Mouse (Mus musculus): ENCODE measurements around the gene Sppl3. TPM values are rescaled to one million over a fixed set of nuclear protein-coding genes. Genes with fewer than 3 reads are reported as not detected.

Gene Sppl3
- polyA plus RNA-seq, 1 experiment from 2014 or later: 11.5 TPM

DNA sequence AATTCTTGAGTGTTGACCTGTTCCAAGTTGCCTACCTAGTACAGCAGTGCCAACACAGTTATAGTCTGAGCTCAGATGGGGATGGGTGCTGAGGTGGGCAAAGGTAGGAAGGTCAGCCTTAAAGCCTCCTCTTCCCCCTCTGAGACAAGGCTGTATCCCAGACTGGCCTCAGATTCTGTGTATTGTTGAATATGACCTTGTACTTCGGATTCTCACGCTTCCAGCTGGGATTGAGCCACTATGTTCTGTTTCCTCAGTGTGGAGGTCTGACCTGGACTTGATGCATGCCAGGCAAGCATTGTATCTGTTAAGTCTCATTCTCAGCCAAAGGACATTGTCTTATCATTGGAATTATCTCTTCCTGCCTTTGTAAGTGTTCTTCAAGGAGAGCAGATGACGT is 16.2 kb downstream of the Sppl3 start:
- Histone ChIP-seq H3K4me1 (peaks cover 54% of the 10 kb centered on the region), H3K9me3 (no peaks in the 10 kb centered on the region), H3K27me3 (ENCODE audit: insufficient read depth, poor library complexity, severe bottlenecking) (no peaks in the 10 kb centered on the region), H3K36me3 (no peaks in the 10 kb centered on the region), H3K27ac (no peak overlapping the region; the same call in 1 of the 2 replicates), H3K4me3 (no peak overlapping the region)
- DNase-seq (ENCODE audit: low spot score): no peak
- WGBS: 45% methylated on average over 3 of the region's 3 CpGs

DNA sequence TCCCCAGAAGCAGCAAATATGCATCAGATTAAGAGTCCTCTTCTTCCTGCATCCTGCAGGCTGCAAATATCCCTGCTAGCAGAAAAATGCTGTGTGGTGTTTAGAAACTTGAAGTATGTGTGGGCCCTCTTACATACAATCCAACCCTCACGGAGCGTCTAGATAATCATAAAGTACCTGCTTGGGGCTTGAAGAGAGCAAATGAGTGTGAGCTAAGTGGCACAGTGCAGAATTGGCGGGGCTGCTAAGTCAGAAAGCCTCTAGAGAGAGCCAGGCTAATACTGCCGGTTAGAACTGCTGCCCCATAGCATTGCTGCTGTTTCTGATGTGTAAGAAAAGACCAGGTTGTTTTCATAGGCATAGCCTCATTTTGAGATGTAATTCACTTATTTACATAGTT is 18.0 kb downstream of the Sppl3 start:
- H3K4me1 ChIP-seq: peaks cover 67% of the 10 kb centered on the region
- no peak overlapping the region for H3K27ac ChIP-seq
- H3K36me3 ChIP-seq: no peaks in the 10 kb centered on the region
- no peak overlapping the region for H3K4me3 ChIP-seq
- DNase-seq (ENCODE audit: low spot score): no peak
- 71% methylated on average over 4 of the region's 4 CpGs for WGBS
- H3K9me3 ChIP-seq: no peaks in the 10 kb centered on the region
- no peaks in the 10 kb centered on the region for H3K27me3 ChIP-seq (ENCODE audit: insufficient read depth, poor library complexity, severe bottlenecking)

DNA sequence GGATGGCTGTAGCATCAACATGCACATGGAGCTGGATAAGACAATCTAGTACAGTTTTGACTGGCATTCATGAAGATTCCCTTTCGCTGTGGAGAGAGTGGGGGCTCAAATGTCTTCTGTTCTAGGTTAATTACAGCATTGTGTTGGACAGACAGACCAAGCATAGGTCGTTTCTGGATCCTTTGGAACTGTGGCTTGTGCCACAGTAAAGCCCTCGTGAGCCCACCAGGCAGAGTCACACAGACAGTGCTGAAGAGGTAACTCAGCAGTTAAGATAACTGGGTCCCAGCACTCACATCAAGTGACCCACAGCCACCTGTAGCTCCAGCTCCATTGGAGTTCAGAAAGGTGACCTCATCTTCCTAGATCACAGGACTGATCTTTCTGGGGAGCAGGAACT is 18.6 kb downstream of the Sppl3 start:
- no peaks in the 10 kb centered on the region for H3K36me3 ChIP-seq
- H3K27ac ChIP-seq: no peak overlapping the region
- no peak overlapping the region for H3K4me3 ChIP-seq
- whole genome bisulfite sequencing: 80% methylated on average over 3 of the region's 3 CpGs
- no peaks in the 10 kb centered on the region for H3K27me3 ChIP-seq (ENCODE audit: insufficient read depth, poor library complexity, severe bottlenecking)
- no peak for DNase-seq (ENCODE audit: low spot score)
- H3K4me1 ChIP-seq: peaks cover 66% of the 10 kb centered on the region
- H3K9me3 ChIP-seq: no peaks in the 10 kb centered on the region

DNA sequence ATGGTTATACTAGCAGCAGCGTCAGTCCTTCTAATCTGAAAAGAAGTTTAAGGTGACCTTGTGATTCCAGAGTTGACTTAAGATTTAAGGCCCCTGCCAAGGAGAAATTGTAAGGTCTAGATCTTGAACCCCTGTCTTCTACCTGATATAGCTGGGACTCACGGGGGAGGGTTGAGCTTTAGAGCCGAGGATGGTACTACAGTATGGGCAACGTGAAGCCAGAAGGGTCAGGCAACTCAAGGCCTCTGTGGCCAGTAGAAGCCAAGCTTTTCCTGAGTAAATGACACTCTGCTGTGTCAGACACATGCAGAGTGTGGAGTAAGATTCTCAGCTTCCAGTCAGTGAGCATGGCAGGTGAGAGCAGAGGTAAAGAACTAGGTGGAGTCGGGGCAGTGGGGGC is 20.6 kb downstream of the Sppl3 start:
- H3K27ac ChIP-seq: no peak overlapping the region
- H3K9me3 ChIP-seq: no peaks in the 10 kb centered on the region
- no peak for DNase-seq (ENCODE audit: low spot score)
- WGBS: 73% methylated on average over 5 of the region's 5 CpGs
- H3K27me3 ChIP-seq (ENCODE audit: insufficient read depth, poor library complexity, severe bottlenecking): no peaks in the 10 kb centered on the region
- H3K36me3 ChIP-seq: no peaks in the 10 kb centered on the region
- no peak overlapping the region for H3K4me3 ChIP-seq
- H3K4me1 ChIP-seq: peaks cover 65% of the 10 kb centered on the region

DNA sequence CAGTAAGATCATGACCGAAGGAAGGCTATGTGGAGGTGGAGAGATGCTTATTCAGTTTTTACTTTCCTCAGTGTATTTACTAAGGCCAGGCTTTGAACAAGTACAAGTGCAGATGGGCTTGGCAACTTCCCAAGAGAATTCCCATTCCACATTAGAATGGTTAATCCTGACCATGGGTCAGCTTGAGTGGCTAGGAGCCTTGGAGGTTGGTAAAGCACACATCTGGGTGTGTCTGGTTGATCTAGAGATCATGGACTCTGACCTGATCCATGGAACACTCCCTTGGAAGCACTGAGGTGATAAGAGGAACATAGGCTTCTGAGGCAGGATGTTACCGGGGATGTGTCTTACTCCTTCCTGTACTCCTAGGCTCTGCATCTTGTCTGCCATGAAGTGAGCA is 21.7 kb downstream of the Sppl3 start:
- no peak for DNase-seq (ENCODE audit: low spot score)
- Histone ChIP-seq H3K4me3 (no peak overlapping the region), H3K27ac (no peak overlapping the region), H3K36me3 (no peaks in the 10 kb centered on the region), H3K4me1 (peaks cover 57% of the 10 kb centered on the region), H3K9me3 (no peaks in the 10 kb centered on the region), H3K27me3 (ENCODE audit: insufficient read depth, poor library complexity, severe bottlenecking) (no peaks in the 10 kb centered on the region)
- 75% methylated on average over 2 of the region's 2 CpGs for WGBS

DNA sequence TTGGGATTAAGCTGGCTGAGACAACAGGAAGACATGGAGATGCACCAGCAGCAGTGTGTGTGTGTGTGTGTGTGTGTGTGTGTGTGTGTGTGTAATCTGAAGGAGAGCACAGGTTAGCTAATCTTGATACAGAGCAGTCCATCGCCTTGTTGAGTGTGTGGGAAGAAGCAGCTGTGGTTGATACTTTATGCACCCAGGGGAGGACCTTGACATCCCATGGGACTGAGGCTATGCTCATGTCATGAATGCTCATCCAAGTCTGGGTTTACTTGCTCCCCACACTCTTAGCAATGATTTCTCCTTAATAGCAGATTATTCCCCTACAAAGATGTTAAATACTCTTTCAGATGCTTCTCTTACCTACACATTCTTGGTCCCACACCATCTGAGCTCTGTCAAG is 24.3 kb downstream of the Sppl3 start:
- WGBS: 68% methylated on average over 1 of the region's 1 CpGs

DNA sequence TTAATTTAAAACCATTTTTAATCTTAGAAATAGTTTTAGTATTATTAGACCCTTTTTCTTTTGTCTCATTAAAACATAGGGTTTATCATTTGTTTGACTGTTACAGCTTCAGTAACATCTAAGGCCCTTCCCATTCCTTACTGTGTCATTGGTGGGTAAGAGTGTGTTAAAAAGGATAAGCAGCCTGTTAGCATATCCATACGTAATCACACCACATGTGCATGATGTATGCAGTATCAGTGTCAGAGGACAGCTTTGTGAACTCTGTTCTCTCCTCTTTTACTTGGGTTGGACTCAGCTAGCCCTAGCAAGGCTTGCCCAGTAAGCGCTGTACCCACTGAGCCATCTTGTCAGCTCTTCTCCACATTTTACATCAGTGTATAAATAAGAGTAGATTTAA is 26.2 kb downstream of the Sppl3 start:
- no peaks in the 10 kb centered on the region for H3K9me3 ChIP-seq
- no peak for DNase-seq (ENCODE audit: low spot score)
- H3K4me1 ChIP-seq: peaks cover 30% of the 10 kb centered on the region
- H3K36me3 ChIP-seq: no peaks in the 10 kb centered on the region
- H3K27ac ChIP-seq: no peak overlapping the region
- H3K27me3 ChIP-seq (ENCODE audit: insufficient read depth, poor library complexity, severe bottlenecking): no peaks in the 10 kb centered on the region
- H3K4me3 ChIP-seq: no peak overlapping the region
- WGBS: 90% methylated on average over 2 of the region's 2 CpGs

More for the DNA sequence above, 24.3 kb downstream of the Sppl3 start:
- Histone ChIP-seq H3K27me3 (ENCODE audit: insufficient read depth, poor library complexity, severe bottlenecking) (no peaks in the 10 kb centered on the region), H3K4me1 (peaks cover 42% of the 10 kb centered on the region), H3K27ac (no peak overlapping the region), H3K9me3 (no peaks in the 10 kb centered on the region), H3K36me3 (no peaks in the 10 kb centered on the region), H3K4me3 (no peak overlapping the region)
- DNase-seq (ENCODE audit: low spot score): no peak

DNA sequence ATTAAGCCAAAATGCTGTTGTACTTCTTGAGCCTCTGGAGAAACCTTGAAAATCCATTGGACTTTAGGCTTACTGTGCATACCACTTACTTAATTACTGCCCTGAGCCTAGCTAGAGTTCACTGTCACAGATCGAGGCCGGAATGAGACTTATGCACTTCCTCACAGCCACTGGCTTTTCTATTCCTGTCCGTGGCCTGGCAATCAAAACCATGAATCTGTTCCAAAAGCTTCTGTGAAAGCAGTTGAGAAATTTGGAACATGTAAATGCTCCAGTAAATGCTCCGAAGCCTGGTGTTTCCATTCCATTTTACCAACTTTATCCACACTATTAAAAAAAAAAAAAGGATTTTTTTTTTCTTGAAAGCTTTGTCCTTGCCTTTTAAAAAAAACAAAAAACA is 29.8 kb downstream of the Sppl3 start:
- Histone ChIP-seq H3K36me3 (0 out of 2 replicates have a peak, but pooled peaks cover 5% of the 10 kb centered on the region), H3K4me3 (no peak overlapping the region), H3K4me1 (peaks cover 16% of the 10 kb centered on the region), H3K27me3 (ENCODE audit: insufficient read depth, poor library complexity, severe bottlenecking) (no peaks in the 10 kb centered on the region), H3K27ac (no peak overlapping the region), H3K9me3 (no peaks in the 10 kb centered on the region)
- 85% methylated on average over 4 of the region's 4 CpGs for WGBS
- DNase-seq (ENCODE audit: low spot score): no peak

DNA sequence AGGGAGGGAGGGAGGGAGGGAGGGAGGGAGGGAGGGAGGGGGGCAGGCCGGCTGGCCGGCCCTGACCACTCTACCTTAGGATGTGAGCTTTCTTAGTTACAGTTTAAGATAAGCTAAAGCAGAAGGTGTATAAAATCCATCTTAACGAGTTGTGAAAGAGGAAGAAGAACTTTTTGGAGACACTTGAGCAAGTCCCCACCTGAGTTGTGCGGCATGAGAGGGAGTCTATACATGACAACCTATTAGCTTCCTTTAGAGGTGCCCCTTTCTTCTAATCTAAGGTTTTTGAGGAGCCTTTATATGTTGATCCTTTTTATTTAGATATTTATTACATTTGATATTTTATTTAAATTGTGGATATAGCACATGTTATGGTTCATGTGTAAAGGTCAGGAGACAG is 32.7 kb downstream of the Sppl3 start:
- H3K9me3 ChIP-seq: no peaks in the 10 kb centered on the region
- H3K27me3 ChIP-seq (ENCODE audit: insufficient read depth, poor library complexity, severe bottlenecking): no peaks in the 10 kb centered on the region
- no peak overlapping the region for H3K27ac ChIP-seq
- WGBS: 91% methylated on average over 4 of the region's 4 CpGs
- no peak overlapping the region for H3K4me3 ChIP-seq
- no peak for DNase-seq (ENCODE audit: low spot score)
- 0 out of 2 replicates have a peak, but pooled peaks cover 5% of the 10 kb centered on the region for H3K36me3 ChIP-seq
- H3K4me1 ChIP-seq: peaks cover 11% of the 10 kb centered on the region; the same call in 1 of the 2 replicates

DNA sequence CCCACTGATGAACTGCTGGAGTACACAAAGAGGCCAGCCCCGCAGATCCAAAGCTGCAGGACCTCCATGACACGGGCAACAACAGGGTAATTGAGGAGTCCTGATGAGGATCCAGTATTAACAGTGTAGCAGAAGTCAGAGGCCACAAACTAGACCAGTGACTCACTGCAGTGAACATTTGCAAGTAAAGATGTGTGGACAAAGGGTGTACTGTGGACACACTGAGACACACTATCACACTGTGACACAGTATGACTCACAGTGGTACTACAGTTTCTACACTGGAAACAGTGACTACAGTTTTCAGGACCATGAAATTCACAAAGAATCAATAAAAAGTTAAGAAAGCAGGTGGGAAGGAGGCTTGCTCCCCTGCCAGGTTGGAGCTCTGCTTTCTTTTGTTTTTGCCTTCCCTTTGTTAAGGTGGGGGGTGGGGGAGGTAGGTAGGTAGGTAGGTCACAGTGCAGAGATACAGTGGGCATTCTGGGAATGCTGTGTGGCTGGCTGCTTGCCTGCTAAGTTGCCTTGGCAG is 34.3 kb downstream of the Sppl3 start:
- no peak overlapping the region for H3K4me3 ChIP-seq
- WGBS: 84% methylated on average over 2 of the region's 2 CpGs
- no peaks in the 10 kb centered on the region for H3K9me3 ChIP-seq
- DNase-seq (ENCODE audit: low spot score): no peak
- peaks cover 21% of the 10 kb centered on the region for H3K4me1 ChIP-seq
- H3K36me3 ChIP-seq: 0 out of 2 replicates have a peak, but pooled peaks cover 5% of the 10 kb centered on the region
- no peaks in the 10 kb centered on the region for H3K27me3 ChIP-seq (ENCODE audit: insufficient read depth, poor library complexity, severe bottlenecking)
- no peak overlapping the region for H3K27ac ChIP-seq

DNA sequence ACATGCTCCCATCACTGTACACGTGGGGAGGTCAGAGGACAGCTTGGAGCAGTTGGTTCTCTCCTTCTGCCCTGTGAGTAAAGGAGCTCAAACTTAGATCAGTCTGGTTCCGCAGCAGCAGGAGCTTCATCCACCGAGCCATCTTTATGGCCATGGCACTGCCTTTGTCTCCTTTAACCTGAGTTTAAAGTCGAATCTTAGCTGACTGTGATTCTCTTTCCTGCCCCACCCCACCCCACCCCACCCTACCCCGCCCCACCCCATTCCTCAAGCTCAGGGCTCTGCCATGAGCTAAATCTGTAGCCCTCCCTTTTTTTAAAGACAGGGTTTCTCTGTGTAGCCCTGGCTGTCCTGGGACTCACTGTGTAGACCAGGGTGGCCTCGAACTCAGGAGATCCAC is 38.8 kb downstream of the Sppl3 start:
- Histone ChIP-seq H3K27ac (no peak overlapping the region), H3K4me3 (no peak overlapping the region), H3K27me3 (ENCODE audit: insufficient read depth, poor library complexity, severe bottlenecking) (no peaks in the 10 kb centered on the region), H3K36me3 (0 out of 2 replicates have a peak, but pooled peaks cover 5% of the 10 kb centered on the region), H3K4me1 (peaks cover 52% of the 10 kb centered on the region), H3K9me3 (no peaks in the 10 kb centered on the region)
- WGBS: 85% methylated on average over 6 of the region's 6 CpGs
- DNase-seq (ENCODE audit: low spot score): no peak

DNA sequence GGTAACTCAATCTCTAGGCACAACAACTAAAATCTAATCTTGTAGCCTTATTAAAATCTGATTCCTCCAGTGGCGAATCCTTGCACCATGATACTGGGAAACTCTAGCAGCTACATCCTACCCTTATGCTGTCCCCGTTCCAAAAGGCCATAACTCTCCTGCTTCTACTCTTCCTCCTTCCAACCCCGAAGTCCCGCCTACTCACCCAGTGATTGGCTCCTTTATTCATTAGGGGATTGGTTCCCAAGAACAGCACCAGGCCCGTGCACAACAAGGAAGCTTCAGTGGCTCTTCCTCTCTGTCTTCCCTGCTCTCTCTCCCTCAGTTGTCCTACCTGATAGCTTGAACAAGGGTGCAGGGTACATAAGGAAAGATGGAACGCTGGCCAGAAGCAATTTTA is 39.8 kb downstream of the Sppl3 start:
- no peaks in the 10 kb centered on the region for H3K9me3 ChIP-seq
- H3K4me1 ChIP-seq: peaks cover 53% of the 10 kb centered on the region
- WGBS: 86% methylated on average over 6 of the region's 6 CpGs
- no peak overlapping the region for H3K4me3 ChIP-seq
- H3K27me3 ChIP-seq (ENCODE audit: insufficient read depth, poor library complexity, severe bottlenecking): no peaks in the 10 kb centered on the region
- no peak overlapping the region for H3K27ac ChIP-seq
- H3K36me3 ChIP-seq: no peaks in the 10 kb centered on the region
- no peak for DNase-seq (ENCODE audit: low spot score)

DNA sequence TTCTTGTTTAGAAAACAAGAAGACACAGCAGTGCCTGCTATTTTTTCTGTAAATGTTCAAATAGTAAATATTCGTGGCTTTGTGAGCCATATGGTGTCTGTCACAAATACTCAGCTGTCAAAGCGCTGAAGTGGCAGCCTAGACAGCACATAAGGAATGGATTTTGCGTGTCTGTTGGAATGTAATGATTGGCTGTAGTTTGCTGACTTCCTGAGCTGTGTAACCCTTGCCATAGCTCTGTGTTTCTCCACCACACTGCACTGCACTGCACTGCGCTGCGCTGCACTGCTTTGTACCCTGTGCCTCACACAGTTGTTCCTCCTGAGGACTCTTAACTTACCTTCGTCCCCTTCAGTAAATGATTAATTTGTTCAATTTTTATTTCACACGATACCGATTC is 41.6 kb downstream of the Sppl3 start:
- Histone ChIP-seq H3K27ac (no peak overlapping the region), H3K4me3 (no peak overlapping the region), H3K36me3 (0 out of 2 replicates have a peak, but pooled peaks cover 3% of the 10 kb centered on the region), H3K4me1 (peaks cover 53% of the 10 kb centered on the region), H3K9me3 (no peaks in the 10 kb centered on the region), H3K27me3 (ENCODE audit: insufficient read depth, poor library complexity, severe bottlenecking) (no peaks in the 10 kb centered on the region)
- WGBS: 71% methylated on average over 8 of the region's 8 CpGs
- DNase-seq (ENCODE audit: low spot score): no peak

DNA sequence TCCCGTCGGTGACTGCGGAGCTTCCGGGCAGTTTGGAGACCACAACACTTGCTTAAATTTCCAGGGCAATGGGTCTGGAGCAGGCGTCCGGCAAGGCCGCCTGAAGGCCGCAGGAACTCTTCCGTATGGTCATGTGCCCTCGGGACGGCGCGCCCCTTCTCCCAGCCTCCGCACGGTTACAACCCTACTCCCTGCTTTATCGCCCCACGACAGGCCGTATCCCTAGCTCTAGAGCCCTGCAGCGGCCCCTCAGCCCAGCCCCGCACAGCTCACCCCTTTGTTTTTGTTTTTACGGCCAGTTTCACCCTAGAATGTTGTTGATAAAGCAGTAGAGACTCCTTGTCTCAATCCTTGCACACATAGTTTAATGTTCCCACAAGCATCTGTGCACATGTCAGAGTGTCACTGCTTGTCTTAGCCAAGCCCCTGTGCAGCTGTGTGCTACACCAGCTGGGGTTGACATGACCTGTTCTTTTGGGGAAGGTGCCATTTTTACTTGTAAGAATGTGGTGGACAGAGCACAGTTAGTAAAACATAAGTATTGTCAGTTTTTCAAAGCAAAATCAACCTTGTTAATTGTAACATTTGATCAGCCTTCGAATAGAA is 43.0 kb downstream of the Sppl3 start:
- H3K36me3 ChIP-seq: 0 out of 2 replicates have a peak, but pooled peaks cover 3% of the 10 kb centered on the region
- H3K27me3 ChIP-seq (ENCODE audit: insufficient read depth, poor library complexity, severe bottlenecking): no peaks in the 10 kb centered on the region
- H3K4me3 ChIP-seq: no peak overlapping the region
- H3K9me3 ChIP-seq: no peaks in the 10 kb centered on the region
- no peak overlapping the region for H3K27ac ChIP-seq
- peaks cover 57% of the 10 kb centered on the region for H3K4me1 ChIP-seq
- 84% methylated on average over 22 of the region's 22 CpGs for WGBS
- DNase-seq (ENCODE audit: low spot score): peak; percentile 86
